21 mouse cellular contexts compared by ENCODE assay signal in the genomic region with DNA sequence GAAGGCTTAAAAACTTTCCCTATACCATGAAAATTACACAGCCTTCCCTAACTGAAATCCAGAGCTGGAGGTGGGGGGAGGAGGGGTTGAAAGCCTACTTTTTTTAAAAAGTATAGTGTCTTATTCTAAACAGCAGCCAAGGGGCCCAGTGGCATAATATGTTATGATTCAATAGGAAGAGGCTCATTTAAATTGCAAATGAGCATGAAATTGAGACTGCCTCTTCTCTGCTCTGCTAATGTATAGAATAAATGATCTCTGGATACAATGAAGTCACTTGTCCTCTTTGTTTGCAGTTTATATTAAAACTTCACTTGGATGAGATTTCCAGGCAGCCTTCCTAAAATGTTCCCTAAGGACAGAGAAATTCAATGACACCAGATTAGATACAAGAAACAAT.
A peak's percentile ranks its signal among the peaks of the same experiment; 100 is the strongest.
DNase-seq lines count a peak whose midpoint lies in the region; ATAC-seq and TF ChIP-seq lines count a peak whose summit lies in the region.
"Had no signal": no experiment of that assay in that cellular context is flagged by ENCODE, and none has a peak within 500 bp of the region (broad histone marks: within the 10 kb centered on the region; RNA-seq: fewer than 3 reads in every experiment).

No protein-coding gene starts in this region.

- no peak for TF ChIP-seq CTCF in midbrain, postnatal 0 days (IDR thresholded peaks at IDR 0.05)
- no peak for TF ChIP-seq CTCF in brain, embryonic 14.5 days (IDR thresholded peaks at IDR 0.05; ENCODE audit: borderline replicate concordance, extremely low read depth, insufficient read depth, insufficient read length)

- no peak overlapping the region for H3K4me2 ChIP-seq in hindbrain, embryonic 16.5 days (ENCODE audit: low read length)
- H3K4me2 ChIP-seq in midbrain, embryonic 12.5 days (replicated peaks): 0 out of 2 replicates have a peak overlapping the region, but pooled peaks have one; percentile 13
- H3K4me2 ChIP-seq in midbrain, postnatal 0 days (ENCODE audit: low read depth, low read length, poor library complexity, severe bottlenecking): no peak overlapping the region
- H3K4me2 ChIP-seq: embryonic facial prominence, embryonic 13.5 days; hindbrain, embryonic 15.5 days had no signal

- no peaks in the 10 kb centered on the region; the same call in 1 of the 2 replicates for H3K27me3 ChIP-seq in hindbrain, embryonic 10.5 days (ENCODE audit: insufficient read depth, poor library complexity, severe bottlenecking)
- no peaks in the 10 kb centered on the region for H3K27me3 ChIP-seq in hindbrain, embryonic 16.5 days (replicated peaks; ENCODE audit: control insufficient read depth, insufficient read depth, low read length)
- no peaks in the 10 kb centered on the region for H3K27me3 ChIP-seq in midbrain, embryonic 12.5 days
- no peaks in the 10 kb centered on the region for H3K27me3 ChIP-seq in midbrain, postnatal 0 days (ENCODE audit: insufficient read depth, low read length)
- H3K27me3 ChIP-seq: embryonic facial prominence, embryonic 13.5 days; hindbrain, embryonic 15.5 days had no signal

- ATAC-seq in hindbrain, embryonic 16.5 days: no peak
- ATAC-seq in midbrain, embryonic 12.5 days (ENCODE audit: low FRiP score, low read depth): peak; percentile 39; the same call in 1 of the 2 replicates
- no peak for ATAC-seq in midbrain, postnatal 0 days (ENCODE audit: low FRiP score)
- ATAC-seq: inflammation-experienced regulatory T-cells, adult 6 months; intestine, postnatal 0 days had no signal

- H3K4me3 ChIP-seq in hindbrain, embryonic 10.5 days: no peak overlapping the region
- H3K4me3 ChIP-seq in hindbrain, embryonic 16.5 days (ENCODE audit: low read length): no peak overlapping the region
- no peak overlapping the region for H3K4me3 ChIP-seq in midbrain, embryonic 12.5 days
- H3K4me3 ChIP-seq in midbrain, postnatal 0 days (ENCODE audit: low read depth, low read length): no peak overlapping the region
- H3K4me3 ChIP-seq: embryonic facial prominence, embryonic 13.5 days; heart, embryonic 10.5 days; hindbrain, embryonic 15.5 days had no signal

- peak; percentile 21 for DNase-seq in embryo, embryonic 11 days
- no peak for DNase-seq in embryo, embryonic 10 days (ENCODE audit: low spot score)
- no peak for DNase-seq in hindbrain, embryonic 10.5 days (ENCODE audit: low spot score)
- DNase-seq in midbrain, postnatal 0 days (ENCODE audit: low spot score): no peak
- DNase-seq in brain, embryonic 14.5 days (ENCODE audit: low read depth): peak; percentile 49
- DNase-seq in left cerebral cortex, adult 8-10 months (ENCODE audit: low spot score in 2 of 2): no peak
- DNase-seq: adrenal gland, postnatal 10 days; cerebellum, adult 11-12 months; cerebellum, adult 9-10 months; cerebellum, postnatal 25 days; gastrocnemius, postnatal 10 days; heart, adult 18-20 months; heart, postnatal 10 days; heart, postnatal 4 days had no signal

- H3K36me3 ChIP-seq in hindbrain, embryonic 10.5 days: no peaks in the 10 kb centered on the region
- no peaks in the 10 kb centered on the region for H3K36me3 ChIP-seq in hindbrain, embryonic 16.5 days (ENCODE audit: control insufficient read depth, insufficient read depth, low read length)
- no peaks in the 10 kb centered on the region for H3K36me3 ChIP-seq in midbrain, embryonic 12.5 days
- no peaks in the 10 kb centered on the region for H3K36me3 ChIP-seq in midbrain, postnatal 0 days (ENCODE audit: insufficient read depth, low read length)
- H3K36me3 ChIP-seq: embryonic facial prominence, embryonic 13.5 days; heart, embryonic 10.5 days; hindbrain, embryonic 15.5 days had no signal

- TF ChIP-seq POLR2A in brain, embryonic 14.5 days (IDR thresholded peaks at IDR 0.05; ENCODE audit: borderline replicate concordance, extremely low read depth, insufficient read depth, insufficient read length, poor library complexity, severe bottlenecking): no peak

- no peak overlapping the region for H3K9ac ChIP-seq in hindbrain, embryonic 16.5 days (ENCODE audit: low read depth, low read length)
- no peak overlapping the region for H3K9ac ChIP-seq in midbrain, embryonic 12.5 days (replicated peaks)
- H3K9ac ChIP-seq in midbrain, postnatal 0 days (replicated peaks; ENCODE audit: low read length, poor library complexity, severe bottlenecking): no peak overlapping the region
- H3K9ac ChIP-seq: embryonic facial prominence, embryonic 13.5 days; hindbrain, embryonic 15.5 days had no signal

- H3K4me1 ChIP-seq in hindbrain, embryonic 10.5 days (replicated peaks): peaks cover 32% of the 10 kb centered on the region
- peaks cover 12% of the 10 kb centered on the region; the same call in 1 of the 2 replicates for H3K4me1 ChIP-seq in hindbrain, embryonic 16.5 days (ENCODE audit: control insufficient read depth, insufficient read depth, low read depth, low read length)
- peaks cover 27% of the 10 kb centered on the region for H3K4me1 ChIP-seq in midbrain, embryonic 12.5 days
- peaks cover 3% of the 10 kb centered on the region; the same call in 1 of the 2 replicates for H3K4me1 ChIP-seq in midbrain, postnatal 0 days (ENCODE audit: insufficient read depth, low read length)
- H3K4me1 ChIP-seq: heart, embryonic 10.5 days had no signal

- H3K9me3 ChIP-seq in hindbrain, embryonic 10.5 days: no peaks in the 10 kb centered on the region
- no peaks in the 10 kb centered on the region for H3K9me3 ChIP-seq in hindbrain, embryonic 16.5 days (ENCODE audit: control insufficient read depth, low read length)
- H3K9me3 ChIP-seq in midbrain, embryonic 12.5 days: no peaks in the 10 kb centered on the region
- no peaks in the 10 kb centered on the region for H3K9me3 ChIP-seq in midbrain, postnatal 0 days (ENCODE audit: low read length)
- H3K9me3 ChIP-seq: embryonic facial prominence, embryonic 13.5 days; heart, embryonic 10.5 days; hindbrain, embryonic 15.5 days had no signal

- peak overlapping the region; percentile 78 for H3K27ac ChIP-seq in hindbrain, embryonic 10.5 days
- no peak overlapping the region for H3K27ac ChIP-seq in hindbrain, embryonic 16.5 days (ENCODE audit: low read depth, low read length)
- 0 out of 2 replicates have a peak overlapping the region, but pooled peaks have one; percentile 10 for H3K27ac ChIP-seq in midbrain, embryonic 12.5 days (replicated peaks)
- H3K27ac ChIP-seq in midbrain, postnatal 0 days (ENCODE audit: low read depth, low read length): no peak overlapping the region
- H3K27ac ChIP-seq: embryonic facial prominence, embryonic 13.5 days; heart, embryonic 10.5 days; hindbrain, embryonic 15.5 days had no signal

Comparison
In these comparisons a context has a peak if more than half of its experiments do, and no peak if none do; other contexts are left out.
1. DNase-seq: peak in embryo, embryonic 11 days (single experiment) and brain, embryonic 14.5 days (single experiment); none in embryo, embryonic 10 days (single experiment), hindbrain, embryonic 10.5 days (single experiment), midbrain, postnatal 0 days (single experiment) and left cerebral cortex, adult 8-10 months (0 of 2).
2. H3K27ac ChIP-seq: peak in hindbrain, embryonic 10.5 days (single experiment) and midbrain, embryonic 12.5 days (single experiment); none in hindbrain, embryonic 16.5 days (single experiment) and midbrain, postnatal 0 days (single experiment).